In the genomic region with DNA sequence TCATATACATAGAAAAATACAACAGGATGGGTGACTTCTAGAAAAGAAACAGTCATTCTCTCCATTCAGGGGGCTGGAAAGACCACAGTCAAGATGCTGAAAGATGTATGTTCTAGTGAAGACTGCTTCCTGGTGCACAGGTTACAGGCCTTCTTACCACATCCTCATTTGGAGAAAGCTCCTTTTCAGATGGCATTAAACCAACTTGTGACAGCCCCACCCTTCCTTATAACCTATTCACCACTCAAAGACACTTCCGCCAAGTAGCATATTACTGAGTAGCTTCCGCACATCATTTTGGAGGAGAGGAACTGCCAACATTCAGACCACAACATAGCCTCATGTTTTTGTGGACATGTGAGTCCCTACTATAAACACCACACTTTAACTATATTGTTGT, we compare ENCODE assay signal across 18 mouse cellular contexts.
DNase-seq lines count a peak whose midpoint lies in the region; ATAC-seq lines count a peak whose summit lies in the region.
"Had no signal": no experiment of that assay in that cellular context is flagged by ENCODE, and none has a peak within 500 bp of the region (broad histone marks: within the 10 kb centered on the region; RNA-seq: fewer than 3 reads in every experiment).

No protein-coding gene starts in this region.

- H3K27ac ChIP-seq in forebrain, embryonic 12.5 days, result no peak overlapping the region
- H3K27ac ChIP-seq: hindbrain, embryonic 12.5 days; intestine, embryonic 15.5 days; kidney, postnatal 0 days; layer of hippocampus, adult 2 months; limb, embryonic 10.5 days; liver, embryonic 13.5 days; stomach, postnatal 0 days had no signal

- peaks cover 16% of the 10 kb centered on the region for H3K4me1 ChIP-seq in forebrain, embryonic 12.5 days
- H3K4me1 ChIP-seq: intestine, embryonic 15.5 days; liver, embryonic 13.5 days had no signal

- no peak overlapping the region for H3K4me2 ChIP-seq in forebrain, embryonic 12.5 days
- H3K4me2 ChIP-seq: hindbrain, embryonic 12.5 days; intestine, embryonic 15.5 days; liver, embryonic 13.5 days; midbrain, embryonic 11.5 days had no signal

- no peaks in the 10 kb centered on the region for H3K36me3 ChIP-seq in forebrain, embryonic 12.5 days (replicated peaks)
- H3K36me3 ChIP-seq: hindbrain, embryonic 12.5 days; intestine, embryonic 15.5 days; limb, embryonic 10.5 days; liver, embryonic 13.5 days had no signal

- 94% methylated on average over 2 of the region's 2 CpGs for WGBS in forebrain, embryonic 12.5 days

- ATAC-seq in megakaryocyte progenitor cell, adult 5-6 weeks (replicated peaks; ENCODE audit: poor library complexity), result peak; percentile 94
- ATAC-seq in forebrain, embryonic 12.5 days (ENCODE audit: low FRiP score), result no peak
- ATAC-seq: intestine, embryonic 15.5 days had no signal

- H3K4me3 ChIP-seq in forebrain, embryonic 12.5 days (replicated peaks), result no peak overlapping the region
- H3K4me3 ChIP-seq: hindbrain, embryonic 12.5 days; intestine, embryonic 15.5 days; layer of hippocampus, adult 2 months; limb, embryonic 10.5 days; liver, embryonic 13.5 days had no signal

- DNase-seq in thymus, postnatal 14 days, result peak; percentile 43
- no peak for DNase-seq in thymus, postnatal 4 days
- peak; percentile 80 for DNase-seq in T-cell, adult 2 months (ENCODE audit: low spot score)
- no peak for DNase-seq in testis, postnatal 10 days (ENCODE audit: low spot score)
- DNase-seq in kidney, adult 18-20 months, result no peak
- DNase-seq: cerebellum, adult 9-10 months; gastrocnemius, postnatal 14 days; liver, embryonic 13.5 days; right cerebral cortex, adult 18-20 months had no signal

- no peaks in the 10 kb centered on the region for H3K9me3 ChIP-seq in forebrain, embryonic 12.5 days
- H3K9me3 ChIP-seq: hindbrain, embryonic 12.5 days; intestine, embryonic 15.5 days; limb, embryonic 10.5 days; liver, embryonic 13.5 days had no signal

- no peak overlapping the region for H3K9ac ChIP-seq in forebrain, embryonic 12.5 days
- H3K9ac ChIP-seq: hindbrain, embryonic 12.5 days; intestine, embryonic 15.5 days; liver, embryonic 13.5 days had no signal

- H3K27me3 ChIP-seq in forebrain, embryonic 12.5 days, result no peaks in the 10 kb centered on the region
- H3K27me3 ChIP-seq: hindbrain, embryonic 12.5 days; intestine, embryonic 15.5 days had no signal

Comparison
In these comparisons a context has a peak if more than half of its experiments do, and no peak if none do; other contexts are left out.
1. DNase-seq: peak in thymus, postnatal 14 days (single experiment) and T-cell, adult 2 months (single experiment); none in thymus, postnatal 4 days (single experiment), testis, postnatal 10 days (single experiment) and kidney, adult 18-20 months (single experiment).